8 mouse cellular contexts compared by ENCODE assay signal in the genomic region with DNA sequence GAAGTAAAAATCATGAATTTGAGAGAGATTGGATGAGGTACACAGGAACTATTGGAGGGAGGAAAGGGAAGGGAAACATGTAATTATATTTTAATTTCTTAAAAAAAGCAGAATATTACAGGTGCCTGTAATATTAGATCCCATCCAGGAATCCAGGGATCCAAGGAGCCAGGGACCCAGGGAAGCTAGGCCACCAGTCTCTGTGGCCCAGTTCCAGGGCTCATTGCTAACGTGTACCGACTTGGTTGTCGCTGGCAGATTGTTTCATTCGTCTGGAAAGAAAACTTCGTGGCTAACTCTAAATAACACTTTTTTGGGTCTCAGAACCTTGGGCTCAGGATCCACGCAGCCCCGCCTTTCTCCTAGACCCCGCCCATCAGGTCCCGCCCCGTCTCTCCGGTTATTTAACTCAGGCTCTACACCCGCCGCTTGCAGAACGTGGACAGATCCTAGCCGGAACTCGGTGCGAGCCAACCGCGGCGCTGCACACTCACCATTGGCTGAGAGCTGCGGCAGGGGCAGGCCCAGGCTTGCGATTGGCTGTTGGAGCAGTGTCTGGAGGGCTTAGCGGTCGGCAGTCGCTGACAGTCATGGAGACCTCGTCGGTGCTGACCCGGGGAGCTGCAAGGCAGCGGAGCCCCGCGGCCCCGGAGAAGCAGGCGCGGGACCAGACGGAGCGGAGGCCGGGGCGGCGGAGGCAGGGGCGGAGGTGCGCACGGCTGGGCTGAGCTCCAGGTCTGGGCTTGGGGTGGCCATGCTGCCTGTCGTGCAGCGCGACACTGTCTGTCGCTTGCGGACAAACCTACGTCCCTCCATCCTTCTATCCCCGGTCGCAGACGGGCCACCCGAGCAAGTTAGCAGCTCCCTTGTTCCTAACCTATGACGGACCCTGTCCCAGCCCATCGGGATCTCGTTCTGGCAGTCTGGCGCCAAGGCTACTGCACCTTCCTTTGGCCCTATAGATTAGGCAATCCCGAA. TPM values are rescaled to one million over a fixed set of nuclear protein-coding genes. Genes with fewer than 3 reads are reported as not detected.
DNase-seq lines count a peak whose midpoint lies in the region; ATAC-seq lines count a peak whose summit lies in the region.

Engase (plus strand) TSS at position 434 of the 978 bp plus-strand sequence.

- no peaks in the 10 kb centered on the region for H3K36me3 ChIP-seq in hindbrain, embryonic 14.5 days (replicated peaks; ENCODE audit: control insufficient read depth, insufficient read depth)

- peak; percentile 99 for ATAC-seq in hindbrain, embryonic 14.5 days (ENCODE audit: low FRiP score)

- peak within 1 kb of the TSS; percentile 69 for H3K9ac ChIP-seq in hindbrain, embryonic 14.5 days

- H3K9me3 ChIP-seq in hindbrain, embryonic 14.5 days (ENCODE audit: control insufficient read depth, low read length): no peaks in the 10 kb centered on the region

- peak within 1 kb of the TSS; percentile 63 for H3K4me3 ChIP-seq in hindbrain, embryonic 14.5 days (replicated peaks; ENCODE audit: low read length)

- H3K27ac ChIP-seq in hindbrain, embryonic 14.5 days: peak within 1 kb of the TSS; percentile 10; the same call in 1 of the 2 replicates

- 0 out of 2 replicates have a peak, but pooled peaks cover 4% of the 10 kb centered on the region for H3K4me1 ChIP-seq in hindbrain, embryonic 14.5 days (replicated peaks; ENCODE audit: control insufficient read depth, insufficient read depth, low read length)

- H3K27me3 ChIP-seq in hindbrain, embryonic 14.5 days (ENCODE audit: control insufficient read depth, insufficient read depth, low read length): no peaks in the 10 kb centered on the region

- peak; percentile 97 for DNase-seq in R1 (ENCODE audit: low read depth, low spot score)
- DNase-seq in cerebellum, postnatal 25 days: peak; percentile 96
- peak; percentile 88 to 93 for DNase-seq in frontal cortex, postnatal 25 days (ENCODE audit: low spot score in 2 of 2)
- DNase-seq in hindbrain, embryonic 14.5 days (ENCODE audit: low spot score): peak; percentile 89
- peak; percentile 96 for DNase-seq in layer of hippocampus, postnatal 36 days
- DNase-seq in lung, postnatal 36 days: peak; percentile 98
- peak; percentile 97 for DNase-seq in retina, postnatal 1 day
- DNase-seq in urinary bladder, adult 18-20 months (ENCODE audit: low spot score in 2 of 2): peak; percentile 90 to 97

- peak within 1 kb of the TSS; percentile 67 for H3K4me2 ChIP-seq in hindbrain, embryonic 14.5 days (replicated peaks)

- 1% methylated on average over 57 of the region's 57 CpGs for whole genome bisulfite sequencing in hindbrain, embryonic 14.5 days

RNA-seq across cellular contexts. Expression of gene Engase, which starts in this region (rescaled TPM):
- polyA plus RNA-seq in hindbrain, embryonic 14.5 days (2014; fragmentation: Nextera tagmentation; extraction: Ambion mirVana): 5.0 and 7.4 TPM in 2 replicates
- 10 to 100 TPM; 15.2 to 15.5 TPM for total RNA-seq in layer of hippocampus, postnatal 36 days (2021)

Comparison
In these comparisons a context has a peak if more than half of its experiments do, and no peak if none do; other contexts are left out.
1. Peak in every context shown above with its lines: DNase-seq, ATAC-seq, H3K4me3 ChIP-seq and H3K27ac ChIP-seq.